Mouse (Mus musculus) lung, adult 2 months (tissue): Measurements from ENCODE around the gene Dmrt3. TPM values are rescaled to one million over a fixed set of nuclear protein-coding genes. Genes with fewer than 3 reads are reported as not detected.

Experiments
- DNase-seq: peaks from one replicate; pipeline ENCODE4 v3.0.0; 2022
- H3K4me1 ChIP-seq: fragments of 200-500 bp; 2 replicates; pipeline ENCODE4 v1.6.1; 2011; ENCODE audit warnings: low read length; ENCODE audit not compliant: control insufficient read depth, insufficient read depth
- H3K4me3 ChIP-seq: fragments of 200-500 bp; replicated peaks from 2 replicates; pipeline ENCODE3; 2011; ENCODE audit warnings: low read depth, mild to moderate bottlenecking, control low read depth, low read length; ENCODE audit errors: extremely low read depth
- CTCF ChIP-seq: fragments of 200-500 bp; IDR thresholded peaks from 2 replicates; pipeline ENCODE4 v1.5.1; 2011; ENCODE audit warnings: mild to moderate bottlenecking, low read length, control low read depth; ENCODE audit not compliant: insufficient read depth
- POLR2A ChIP-seq: fragments of 200-500 bp; IDR thresholded peaks from 2 replicates; pipeline ENCODE4 v1.6.1; 2011; ENCODE audit warnings: low read depth, mild to moderate bottlenecking, control low read depth, low read length, borderline replicate concordance; ENCODE audit errors: extremely low read depth
- WGBS: fragments of 180-500 bp; shearing (Covaris S2); methylation state at CpG from one replicate; pipeline ENCODE4 v1.1.7; 2018; 5-methylcytosine and 5-hydroxymethylcytosine counted together
- polyA plus RNA-seq: library from polyadenylated mRNA; depleted of rRNA; stranded (reverse); fragments of >200 nt; gene quantifications from 2 replicates; pipeline ENCODE4 v1.2.3, GENCODE M21; 2012

Gene Dmrt3
- polyA plus RNA-seq, 1 experiment, result 1.0 TPM

DNA sequence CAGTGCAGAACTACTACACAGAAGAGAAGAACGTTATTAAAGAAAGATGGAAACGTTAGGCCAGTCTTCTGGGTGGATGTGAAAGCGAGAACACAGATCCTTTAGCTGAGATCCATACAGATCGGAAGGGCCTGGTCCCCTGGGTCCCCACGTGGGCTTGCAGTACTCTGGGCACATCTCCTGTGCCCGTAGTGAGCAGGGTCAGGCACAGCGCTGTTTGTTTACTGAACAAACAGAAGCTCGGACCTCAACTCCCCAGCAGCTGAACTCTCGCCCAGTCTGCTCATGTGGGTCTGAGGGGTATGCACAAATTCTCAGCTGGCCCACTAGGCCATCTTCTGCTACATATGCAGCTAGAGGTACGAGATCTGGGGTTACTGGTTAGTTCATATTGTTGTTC lies 40.4 kb downstream of the Dmrt3 start:
- Histone ChIP-seq H3K4me1 (no peaks in the 10 kb centered on the region), H3K4me3 (no peak overlapping the region)
- WGBS, result 60% methylated on average over 10 of the region's 10 CpGs
- no peak for DNase-seq
- TF ChIP-seq CTCF, result no peak
- no peak for TF ChIP-seq POLR2A

- no peak for DNase-seq
- no peak for TF ChIP-seq POLR2A
- TF ChIP-seq CTCF, result no peak
- Histone ChIP-seq H3K4me3 (no peak overlapping the region), H3K4me1 (no peaks in the 10 kb centered on the region)
- WGBS, result 54% methylated on average over 5 of the region's 5 CpGs
Measured at GRCm38 (mm10) chr19:25652560-25652959, 42.5 kb downstream of the Dmrt3 start.

- no peak for TF ChIP-seq POLR2A
- no peak for TF ChIP-seq CTCF
- DNase-seq, result no peak
- WGBS, result 47% methylated on average over 12 of the region's 12 CpGs
- Histone ChIP-seq H3K4me1 (no peaks in the 10 kb centered on the region), H3K4me3 (no peak overlapping the region)
Measured at GRCm38 (mm10) chr19:25654034-25654749, 44.1 kb downstream of the Dmrt3 start.

DNA sequence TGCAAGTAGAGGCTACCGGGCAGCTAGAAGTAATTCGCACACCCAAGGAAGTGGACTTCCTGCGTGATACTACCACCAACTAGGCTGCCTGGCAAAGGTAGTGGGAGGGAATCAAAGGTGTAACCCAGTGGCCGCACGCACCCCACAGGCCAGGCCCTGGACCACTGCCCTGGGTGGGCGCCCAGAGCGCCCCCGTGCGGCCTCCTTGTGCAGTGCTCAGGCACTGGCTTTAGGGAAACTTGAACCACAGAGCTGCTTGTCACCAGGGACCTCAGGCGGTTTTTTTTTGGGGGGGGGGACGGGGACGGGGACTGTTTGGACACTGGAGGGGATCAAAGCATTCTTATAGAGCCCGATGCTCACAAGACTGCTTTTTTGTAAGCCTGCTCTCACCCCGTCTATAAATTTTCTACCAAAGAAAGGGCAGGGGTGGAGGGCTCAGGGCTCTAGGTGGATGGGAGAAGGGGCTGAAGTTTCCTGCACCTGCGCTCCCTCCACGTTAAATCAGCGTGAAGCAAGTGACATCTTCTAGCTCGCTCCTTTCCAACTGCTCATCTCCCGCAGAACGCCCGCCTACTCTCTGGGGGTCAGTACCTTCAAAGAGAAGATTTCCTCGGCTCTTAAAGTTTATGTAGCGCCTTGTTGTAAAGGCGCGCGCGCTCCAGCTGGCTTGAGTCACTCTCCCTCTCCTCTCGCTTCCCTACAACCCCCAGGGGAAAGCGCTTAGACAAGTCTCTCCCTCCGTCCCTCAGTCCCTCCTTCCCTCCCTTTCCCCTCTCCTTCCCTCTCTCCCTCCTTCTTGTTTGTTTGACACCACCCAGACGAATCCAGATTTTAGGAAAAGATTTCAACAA lies 55.6 kb downstream of the Dmrt3 start:
- no peaks in the 10 kb centered on the region for H3K4me1 ChIP-seq
- H3K4me3 ChIP-seq, result no peak overlapping the region
- WGBS, result 7% methylated on average over 31 of the region's 31 CpGs
- no peak for DNase-seq
- TF ChIP-seq CTCF (no peak), POLR2A (no peak)

- 18% methylated on average over 4 of the region's 4 CpGs for WGBS
- H3K4me1 ChIP-seq, result 0 out of 2 replicates have a peak, but pooled peaks cover 4% of the 10 kb centered on the region
- no peak for DNase-seq
- H3K4me3 ChIP-seq, result no peak overlapping the region
- no peak for TF ChIP-seq CTCF
- no peak for TF ChIP-seq POLR2A
Measured at GRCm38 (mm10) chr19:25667836-25668235, 57.7 kb downstream of the Dmrt3 start.

GRCm38 (mm10) chr19:25669593-25670248 lies 59.6 kb downstream of the Dmrt3 start:
- DNase-seq, result no peak
- WGBS, result 8% methylated on average over 3 of the region's 3 CpGs

GRCm38 (mm10) chr19:25670571-25671285 lies 60.6 kb downstream of the Dmrt3 start:
- no peak overlapping the region for H3K4me3 ChIP-seq
- 0 out of 2 replicates have a peak, but pooled peaks cover 4% of the 10 kb centered on the region for H3K4me1 ChIP-seq
- TF ChIP-seq CTCF (no peak), POLR2A (no peak)
- DNase-seq, result no peak
- 6% methylated on average over 17 of the region's 17 CpGs for WGBS

More at GRCm38 (mm10) chr19:25669593-25670248, 59.6 kb downstream of the Dmrt3 start:
- Histone ChIP-seq H3K4me3 (no peak overlapping the region), H3K4me1 (0 out of 2 replicates have a peak, but pooled peaks cover 4% of the 10 kb centered on the region)
- no peak for TF ChIP-seq CTCF
- TF ChIP-seq POLR2A, result no peak

DNA sequence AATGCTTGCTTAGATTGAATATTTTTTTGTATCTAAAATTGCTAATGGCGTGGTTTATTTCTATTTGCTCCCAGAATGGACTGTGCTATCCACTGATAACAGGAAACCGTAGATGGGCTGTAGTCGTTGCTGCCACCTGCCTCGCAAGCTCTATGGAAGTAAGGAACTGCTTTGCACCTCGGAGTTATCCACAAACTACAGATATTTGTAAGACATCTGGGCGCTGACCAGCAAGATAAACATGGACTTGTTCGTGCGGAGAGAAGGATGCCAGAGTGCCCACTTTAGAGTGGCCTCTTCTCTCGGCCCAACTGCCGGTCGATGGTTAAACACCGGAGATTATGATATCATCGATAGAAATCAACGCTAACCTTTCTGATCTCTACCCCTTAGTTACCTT lies 61.6 kb downstream of the Dmrt3 start:
- 0 out of 2 replicates have a peak, but pooled peaks cover 4% of the 10 kb centered on the region for H3K4me1 ChIP-seq
- WGBS, result 2% methylated on average over 14 of the region's 14 CpGs
- TF ChIP-seq CTCF, result no peak
- no peak for TF ChIP-seq POLR2A
- H3K4me3 ChIP-seq, result no peak overlapping the region
- DNase-seq, result no peak
